Comparison of ENCODE assay signal across 7 mouse cellular contexts in genomic region chr5:3595693-3596398, GRCm38 (mm10). TPM values are rescaled to one million over a fixed set of nuclear protein-coding genes. Genes with fewer than 3 reads are reported as not detected.
A peak's percentile ranks its signal among the peaks of the same experiment; 100 is the strongest.
DNase-seq lines count a peak whose midpoint lies in the region; ATAC-seq lines count a peak whose summit lies in the region.

Gene Pex1 (plus strand): TSS chr5:3596066.

- peak within 1 kb of the TSS; percentile 74 for H3K9ac ChIP-seq in embryonic facial prominence, embryonic 11.5 days (replicated peaks; ENCODE audit: low read length)
- H3K9ac ChIP-seq in midbrain, embryonic 13.5 days (replicated peaks) = peak within 1 kb of the TSS; percentile 75

- H3K27ac ChIP-seq in embryonic facial prominence, embryonic 11.5 days (replicated peaks; ENCODE audit: low read depth, low read length) = no peak within 1 kb of the TSS
- H3K27ac ChIP-seq in limb, embryonic 10.5 days = peak within 1 kb of the TSS; percentile 87
- peak within 1 kb of the TSS; percentile 67 for H3K27ac ChIP-seq in midbrain, embryonic 13.5 days

- H3K9me3 ChIP-seq in embryonic facial prominence, embryonic 11.5 days (replicated peaks; ENCODE audit: control insufficient read depth, low read length) = no peaks in the 10 kb centered on the region
- H3K9me3 ChIP-seq in limb, embryonic 10.5 days (replicated peaks) = no peaks in the 10 kb centered on the region
- H3K9me3 ChIP-seq in midbrain, embryonic 13.5 days = no peaks in the 10 kb centered on the region

- no peaks in the 10 kb centered on the region for H3K27me3 ChIP-seq in embryonic facial prominence, embryonic 11.5 days (ENCODE audit: control insufficient read depth, insufficient read depth, low read length)
- H3K27me3 ChIP-seq in limb, embryonic 10.5 days (ENCODE audit: low read depth, poor library complexity, severe bottlenecking) = no peaks in the 10 kb centered on the region
- no peaks in the 10 kb centered on the region for H3K27me3 ChIP-seq in midbrain, embryonic 13.5 days

- ATAC-seq in embryonic facial prominence, embryonic 11.5 days (replicated peaks; ENCODE audit: insufficient number of reproducible peaks, low FRiP score, low TSS enrichment, low read depth) = peak; percentile 97
- peak; percentile 92 for ATAC-seq in granulocyte monocyte progenitor cell, adult 5-6 weeks (replicated peaks; ENCODE audit: poor library complexity, severe bottlenecking)
- ATAC-seq in midbrain, embryonic 13.5 days = peak; percentile 99

- under 1% methylated on average over 50 of the region's 50 CpGs for WGBS in embryonic facial prominence, embryonic 11.5 days
- under 1% methylated on average over 50 of the region's 50 CpGs for WGBS in limb, embryonic 10.5 days
- WGBS in midbrain, embryonic 13.5 days = under 1% methylated on average over 48 of the region's 50 CpGs

- peak; percentile 97 for DNase-seq in adrenal gland, postnatal 14 days
- DNase-seq in embryonic facial prominence, embryonic 11.5 days (ENCODE audit: low spot score) = peak; percentile 98
- DNase-seq in kidney, adult 11 months = peak; percentile 97
- DNase-seq in limb, embryonic 10.5 days (ENCODE audit: low spot score) = peak; percentile 95
- DNase-seq in spleen, adult 12 weeks (ENCODE audit: low spot score) = peak; percentile 89

- H3K4me1 ChIP-seq in embryonic facial prominence, embryonic 11.5 days (ENCODE audit: control insufficient read depth, insufficient read depth, low read length) = no peaks in the 10 kb centered on the region
- peaks cover 15% of the 10 kb centered on the region for H3K4me1 ChIP-seq in limb, embryonic 10.5 days
- H3K4me1 ChIP-seq in midbrain, embryonic 13.5 days (replicated peaks) = peaks cover 29% of the 10 kb centered on the region

- peak within 1 kb of the TSS; percentile 72 for H3K4me2 ChIP-seq in embryonic facial prominence, embryonic 11.5 days (ENCODE audit: low read depth, low read length)
- peak within 1 kb of the TSS; percentile 82 for H3K4me2 ChIP-seq in midbrain, embryonic 13.5 days (replicated peaks)

- H3K4me3 ChIP-seq in embryonic facial prominence, embryonic 11.5 days (ENCODE audit: low read depth, low read length) = peak within 1 kb of the TSS; percentile 56
- peak within 1 kb of the TSS; percentile 84 for H3K4me3 ChIP-seq in limb, embryonic 10.5 days
- H3K4me3 ChIP-seq in midbrain, embryonic 13.5 days (replicated peaks) = peak within 1 kb of the TSS; percentile 74

- no peaks in the 10 kb centered on the region for H3K36me3 ChIP-seq in embryonic facial prominence, embryonic 11.5 days (replicated peaks; ENCODE audit: control insufficient read depth, insufficient read depth, low read depth, low read length)
- peaks cover 20% of the 10 kb centered on the region for H3K36me3 ChIP-seq in limb, embryonic 10.5 days
- peaks cover 11% of the 10 kb centered on the region for H3K36me3 ChIP-seq in midbrain, embryonic 13.5 days

RNA-seq across cellular contexts. Expression of gene Pex1, which starts in this region (rescaled TPM):
- 26.0 and 27.2 TPM in 2 replicates for total RNA-seq in adrenal gland, postnatal 14 days (2021)
- 13.3 and 13.4 TPM in 2 replicates for polyA plus RNA-seq in embryonic facial prominence, embryonic 11.5 days (2014; fragmentation: Nextera tagmentation; extraction: Ambion mirVana)
- 43.0 and 56.1 TPM in 2 replicates for total RNA-seq in granulocyte monocyte progenitor cell, adult 5-6 weeks (2014; fragmentation: Nextera tagmentation)
- total RNA-seq in granulocyte monocyte progenitor cell, adult 5-6 weeks (2017) = 10.4 and 20.7 TPM in 2 replicates
- 14.6 and 17.2 TPM in 2 replicates for polyA plus RNA-seq in limb, embryonic 10.5 days (2016; fragmentation: Nextera tagmentation; extraction: Ambion mirVana)
- polyA plus RNA-seq in midbrain, embryonic 13.5 days (2015; fragmentation: Nextera tagmentation; extraction: Ambion mirVana) = 23.7 and 28.7 TPM in 2 replicates
